Mouse (Mus musculus): Measurements from ENCODE around the gene Gm20605.

Gene Gm20605

GRCm38 (mm10) chr5:137686127-137686790, 57.3 kb downstream of the Gm20605 start:
- DNase-seq (ENCODE audit: low read depth, low spot score) = no peak

GRCm38 (mm10) chr5:137689974-137690373, 61.0 kb downstream of the Gm20605 start:
- no peak for DNase-seq (ENCODE audit: low read depth, low spot score)

- DNase-seq (ENCODE audit: low read depth, low spot score) = no peak
Measured at GRCm38 (mm10) chr5:137690531-137690930, 61.6 kb downstream of the Gm20605 start.

GRCm38 (mm10) chr5:137691881-137692280, 62.9 kb downstream of the Gm20605 start:
- no peak for DNase-seq (ENCODE audit: low read depth, low spot score)

Measured in ZHBTc4 (cell line).